In the genomic region with DNA sequence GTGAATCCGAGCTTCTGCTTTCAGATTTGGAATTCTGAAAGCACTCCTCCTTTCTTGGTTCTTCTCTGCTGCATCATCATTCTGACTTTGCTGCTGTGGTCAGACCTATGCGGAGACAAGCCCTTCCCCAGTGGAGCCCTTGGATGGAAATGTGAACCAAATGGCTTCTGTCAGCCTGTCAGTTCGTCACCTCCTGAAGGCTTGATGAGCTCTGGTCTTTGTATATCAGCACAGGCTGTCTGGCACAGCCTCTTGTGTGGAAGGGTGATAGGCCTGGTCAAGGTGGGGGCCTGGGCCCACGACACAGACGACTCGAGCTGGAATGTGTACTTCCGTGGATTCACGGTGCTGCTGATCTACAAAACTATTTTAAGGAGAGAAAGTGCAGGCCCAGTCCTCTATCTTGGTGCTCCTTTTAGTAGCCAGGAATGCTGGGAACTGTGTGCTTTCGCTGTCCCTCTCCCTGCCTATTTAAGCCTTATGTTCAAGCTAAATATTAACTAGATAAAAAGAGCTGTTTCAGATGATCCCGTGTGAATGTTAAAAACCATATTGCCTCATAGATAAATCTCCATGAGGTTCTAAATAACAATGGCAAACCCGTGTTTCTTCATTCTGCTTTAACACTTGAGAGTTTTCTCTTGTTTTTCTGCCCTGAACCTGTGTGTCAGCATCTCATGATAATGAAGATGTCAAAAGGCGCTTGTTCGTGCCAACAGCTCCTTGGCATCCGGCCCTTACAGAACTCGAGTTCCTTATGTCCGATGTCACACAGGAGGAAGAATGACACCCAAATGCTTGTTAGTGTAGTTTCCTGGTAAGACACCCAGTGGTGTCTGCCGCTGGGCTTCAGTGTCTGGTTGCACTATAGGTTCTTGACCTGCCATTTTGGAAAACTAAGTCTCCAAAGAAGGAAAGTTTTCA, we compare ENCODE assay signal across 8 mouse cellular contexts. TPM values are rescaled to one million over a fixed set of nuclear protein-coding genes. Genes with fewer than 3 reads are reported as not detected.
DNase-seq lines count a peak whose midpoint lies in the region; ATAC-seq lines count a peak whose summit lies in the region.
"Had no signal": no experiment of that assay in that cellular context is flagged by ENCODE, and none has a peak within 500 bp of the region (broad histone marks: within the 10 kb centered on the region; RNA-seq: fewer than 3 reads in every experiment).

A gene (minus strand): TSS at position 37 of the 924 bp plus-strand sequence.

- peaks cover 25% of the 10 kb centered on the region for H3K4me1 ChIP-seq in midbrain, embryonic 13.5 days (replicated peaks)

- H3K4me3 ChIP-seq in midbrain, embryonic 13.5 days (replicated peaks) = no peak within 1 kb of the TSS

- no peak for ATAC-seq in midbrain, embryonic 13.5 days

- H3K27ac ChIP-seq in midbrain, embryonic 13.5 days = no peak within 1 kb of the TSS
- H3K27ac ChIP-seq: liver, embryonic 14.5 days had no signal

- no peak for DNase-seq in left cerebral cortex, adult 18-20 months (ENCODE audit: low spot score in 2 of 2)
- no peak for DNase-seq in left cerebral cortex, adult 11 months (ENCODE audit: low spot score)
- DNase-seq in heart, adult 18-20 months = peak; percentile 78 to 87
- peak; percentile 76 for DNase-seq in heart, postnatal 4 days
- DNase-seq in lung, postnatal 10 days = peak; percentile 67
- DNase-seq in thymus, postnatal 36 days = no peak

- 83% methylated on average over 17 of the region's 17 CpGs for WGBS in midbrain, embryonic 13.5 days

- peaks cover 49% of the 10 kb centered on the region for H3K36me3 ChIP-seq in midbrain, embryonic 13.5 days

- no peaks in the 10 kb centered on the region for H3K27me3 ChIP-seq in midbrain, embryonic 13.5 days

- no peaks in the 10 kb centered on the region for H3K9me3 ChIP-seq in midbrain, embryonic 13.5 days

- no peak within 1 kb of the TSS for H3K9ac ChIP-seq in midbrain, embryonic 13.5 days (replicated peaks)
- H3K9ac ChIP-seq: liver, embryonic 14.5 days had no signal

- H3K4me2 ChIP-seq in midbrain, embryonic 13.5 days (replicated peaks) = no peak within 1 kb of the TSS

RNA-seq across cellular contexts. Expression of the gene that starts here (rescaled TPM):
- total RNA-seq in left cerebral cortex, adult 18-20 months (2021) = 10 to 100 TPM; 53.4 to 54.5 TPM
- total RNA-seq in heart, adult 18-20 months (2021) = 100 to 1,000 TPM; 201 to 225 TPM
- 100 to 1,000 TPM; 233 to 249 TPM for total RNA-seq in heart, postnatal 4 days (2021)
- 5.2 and 5.6 TPM in 2 replicates for polyA plus RNA-seq in midbrain, embryonic 13.5 days (2015; fragmentation: Nextera tagmentation; extraction: Ambion mirVana)

Comparison
In these comparisons a context has a peak if more than half of its experiments do, and no peak if none do; other contexts are left out.
1. DNase-seq: peak in heart, adult 18-20 months (2 of 2), heart, postnatal 4 days (single experiment) and lung, postnatal 10 days (single experiment); none in left cerebral cortex, adult 18-20 months (0 of 2), left cerebral cortex, adult 11 months (single experiment) and thymus, postnatal 36 days (0 of 2).